Mouse (Mus musculus): ENCODE results near the gene Mcts2. TPM values are rescaled to one million over a fixed set of nuclear protein-coding genes. Genes with fewer than 3 reads are reported as not detected.
A peak's percentile ranks its signal among the peaks of the same experiment; 100 is the strongest.

Mcts2 gene
- polyA plus RNA-seq, 1 experiment, result 18.9 TPM

GRCm38 (mm10) chr2:152724332-152724723, 37.5 kb downstream of the Mcts2 start:
- DNase-seq (ENCODE audit: extremely low spot score in 1 of 2, low spot score in 1 of 2), result no peak

GRCm38 (mm10) chr2:152725178-152725750, 38.4 kb downstream of the Mcts2 start:
- DNase-seq (ENCODE audit: extremely low spot score in 1 of 2, low spot score in 1 of 2), result no peak

GRCm38 (mm10) chr2:152726213-152726612, 39.4 kb downstream of the Mcts2 start:
- DNase-seq (ENCODE audit: extremely low spot score in 1 of 2, low spot score in 1 of 2), result no peak

- no peak for DNase-seq (ENCODE audit: extremely low spot score in 1 of 2, low spot score in 1 of 2)
Observed at GRCm38 (mm10) chr2:152726751-152727335, 40.0 kb downstream of the Mcts2 start.

GRCm38 (mm10) chr2:152727795-152728510, 41.1 kb downstream of the Mcts2 start:
- no peak for DNase-seq (ENCODE audit: extremely low spot score in 1 of 2, low spot score in 1 of 2)

- DNase-seq (ENCODE audit: extremely low spot score in 1 of 2, low spot score in 1 of 2), result no peak
Observed at GRCm38 (mm10) chr2:152728594-152728993, 41.8 kb downstream of the Mcts2 start.

GRCm38 (mm10) chr2:152729013-152729635, 42.3 kb downstream of the Mcts2 start:
- no peak for DNase-seq (ENCODE audit: extremely low spot score in 1 of 2, low spot score in 1 of 2)

- DNase-seq (ENCODE audit: extremely low spot score in 1 of 2, low spot score in 1 of 2), result no peak
Observed at GRCm38 (mm10) chr2:152729636-152730020, 42.8 kb downstream of the Mcts2 start.

- no peak for DNase-seq (ENCODE audit: extremely low spot score in 1 of 2, low spot score in 1 of 2)
Observed at GRCm38 (mm10) chr2:152733201-152733600, 46.4 kb downstream of the Mcts2 start.

- no peak for DNase-seq (ENCODE audit: extremely low spot score in 1 of 2, low spot score in 1 of 2)
Observed at GRCm38 (mm10) chr2:152734501-152734900, 47.7 kb downstream of the Mcts2 start.

- peak; percentile 88 to 96 for DNase-seq (ENCODE audit: extremely low spot score in 1 of 2, low spot score in 1 of 2)
Observed at GRCm38 (mm10) chr2:152734984-152735383, 48.1 kb downstream of the Mcts2 start.

GRCm38 (mm10) chr2:152736090-152736601, 49.3 kb downstream of the Mcts2 start, which contains the start of gene Id1:
Id1 (plus strand) TSS chr2:152736251.
- peak; percentile 40 to 73 for DNase-seq (ENCODE audit: extremely low spot score in 1 of 2, low spot score in 1 of 2)

GRCm38 (mm10) chr2:152736748-152737147, 49.9 kb downstream of the Mcts2 start:
- DNase-seq (ENCODE audit: extremely low spot score in 1 of 2, low spot score in 1 of 2), result peak in 1 of 2 experiments; percentile 27

Other genes with a start within 250 kb of the Mcts2 start
- not detected in 2 replicates for gene Defb23, start 222.4 kb upstream of the Mcts2 start, polyA plus RNA-seq (2012; rRNA removed)
- gene Defb20, start 210.0 kb upstream of the Mcts2 start, polyA plus RNA-seq (2012; rRNA removed), result 0.20 TPM in 1 of 2 replicates, not detected in the other
- not detected in 2 replicates for gene Defb22, start 196.9 kb upstream of the Mcts2 start, polyA plus RNA-seq (2012; rRNA removed)
- gene Defb26, start 175.3 kb upstream of the Mcts2 start, polyA plus RNA-seq (2012; rRNA removed), result not detected in 2 replicates
- gene Defb28, start 168.8 kb upstream of the Mcts2 start, polyA plus RNA-seq (2012; rRNA removed), result not detected in 2 replicates
- not detected in 2 replicates for gene Defb29, start 146.9 kb upstream of the Mcts2 start, polyA plus RNA-seq (2012; rRNA removed)
- not detected in 2 replicates for gene Gm17416, start 117.7 kb upstream of the Mcts2 start, polyA plus RNA-seq (2012; rRNA removed)
- not detected in 2 replicates for gene Defb21, start 114.3 kb upstream of the Mcts2 start, polyA plus RNA-seq (2012; rRNA removed)
- not detected in 2 replicates for gene Defb19, start 106.7 kb upstream of the Mcts2 start, polyA plus RNA-seq (2012; rRNA removed)
- gene Defb45, start 87.6 kb upstream of the Mcts2 start, polyA plus RNA-seq (2012; rRNA removed), result not detected in 2 replicates
- gene Defb36, start 82.7 kb upstream of the Mcts2 start, polyA plus RNA-seq (2012; rRNA removed), result not detected in 2 replicates
- gene Defb25, start 64.0 kb upstream of the Mcts2 start, polyA plus RNA-seq (2012; rRNA removed), result not detected in 2 replicates
- 0.59 and 0.72 TPM in 2 replicates for gene Rem1, start 60.1 kb upstream of the Mcts2 start, polyA plus RNA-seq (2012; rRNA removed)
- gene H13, start 17.6 kb upstream of the Mcts2 start, polyA plus RNA-seq (2012; rRNA removed), result 82.4 and 82.7 TPM in 2 replicates
- 81.5 and 93.8 TPM in 2 replicates for gene Id1, start 49.2 kb downstream of the Mcts2 start, polyA plus RNA-seq (2012; rRNA removed)
- 6.9 and 7.6 TPM in 2 replicates for gene Cox4i2, start 67.1 kb downstream of the Mcts2 start, polyA plus RNA-seq (2012; rRNA removed)
- gene Bcl2l1, start 144.7 kb downstream of the Mcts2 start, polyA plus RNA-seq (2012; rRNA removed), result 91.7 and 91.8 TPM in 2 replicates
- 1.6 and 1.7 TPM in 2 replicates for gene Tpx2, start 160.9 kb downstream of the Mcts2 start, polyA plus RNA-seq (2012; rRNA removed)
- not detected in 2 replicates for gene Mylk2, start 224.3 kb downstream of the Mcts2 start, polyA plus RNA-seq (2012; rRNA removed)
- 1.1 and 1.5 TPM in 2 replicates for gene Foxs1, start 246.2 kb downstream of the Mcts2 start, polyA plus RNA-seq (2012; rRNA removed)